Mouse (Mus musculus) G1E (cell line): ENCODE measurements around the gene Prss21. TPM values are rescaled to one million over a fixed set of nuclear protein-coding genes. Genes with fewer than 3 reads are reported as not detected.

Source experiments
- ATAC-seq: 2 replicates; pipeline ENCODE4 v1.8.0; 2016; ENCODE audit warnings: mild to moderate bottlenecking; ENCODE audit not compliant: insufficient number of reproducible peaks, poor library complexity, low FRiP score, severe bottlenecking; ENCODE audit errors: extremely low read depth
- DNase-seq: peaks from one replicate; pipeline ENCODE4 v3.0.0; 2012; ENCODE audit warnings: low spot score
- H3K27me3 ChIP-seq: 2 replicates; pipeline ENCODE4 v1.6.1; 2012; ENCODE audit warnings: mild to moderate bottlenecking, low read length, inconsistent platforms; ENCODE audit not compliant: insufficient read depth
- H3K36me3 ChIP-seq: replicated peaks from 2 replicates; pipeline ENCODE3; 2012; ENCODE audit warnings: mild to moderate bottlenecking, inconsistent platforms
- H3K4me1 ChIP-seq: 2 replicates; pipeline ENCODE4 v1.6.1; 2012; ENCODE audit warnings: low read depth, low read length, inconsistent platforms, mixed read lengths; ENCODE audit not compliant: insufficient read depth
- H3K4me3 ChIP-seq: 2 replicates; pipeline ENCODE4 v1.5.1; 2012; ENCODE audit warnings: low read depth, mild to moderate bottlenecking, inconsistent platforms, low read length, moderate library complexity, mixed read lengths
- H3K9me3 ChIP-seq: replicated peaks from 2 replicates; pipeline ENCODE4 v1.6.1; 2012; ENCODE audit warnings: inconsistent platforms
- CTCF ChIP-seq: IDR thresholded peaks from 2 replicates; pipeline ENCODE4 v1.5.1; 2012; ENCODE audit warnings: low read depth, low read length, inconsistent platforms, mixed read lengths
- GATA1 ChIP-seq: IDR thresholded peaks from 2 replicates; pipeline ENCODE4 v1.6.1; 2012; ENCODE audit warnings: borderline replicate concordance, low read length, inconsistent platforms, mixed read lengths
- GATA2 ChIP-seq: IDR thresholded peaks from 2 replicates; pipeline ENCODE4 v1.6.1; 2012; ENCODE audit warnings: low read depth, low read length, inconsistent platforms, borderline replicate concordance
- POLR2AphosphoS5 ChIP-seq: IDR thresholded peaks from 2 replicates; pipeline ENCODE4 v1.6.1; 2012; ENCODE audit warnings: low read depth, low read length, inconsistent platforms; ENCODE audit not compliant: insufficient replicate concordance
- TAL1 ChIP-seq: conservative IDR thresholded peaks from 2 replicates; pipeline ENCODE4 v1.6.1; 2012; ENCODE audit warnings: low read depth, low read length, inconsistent platforms, mixed read lengths
- polyA plus RNA-seq: library from polyadenylated mRNA; stranded (reverse); fragments of >175 nt; gene quantifications from 2 replicates; pipeline ENCODE4 v1.2.3, GENCODE M21; 2012
- total RNA-seq, 2 experiments: library from RNA; stranded (forward) in 1 of 2; stranded (reverse) in 1 of 2; fragments of 200-1000 nt in 1 of 2; fragments of >200 nt in 1 of 2; fragmentation: Nextera tagmentation in 1 of 2; gene quantifications; 2 replicates each; pipeline ENCODE4 v1.2.3; 2014 to 2017

Prss21 gene
- total and polyA plus RNA-seq, 3 experiments = not detected

DNA sequence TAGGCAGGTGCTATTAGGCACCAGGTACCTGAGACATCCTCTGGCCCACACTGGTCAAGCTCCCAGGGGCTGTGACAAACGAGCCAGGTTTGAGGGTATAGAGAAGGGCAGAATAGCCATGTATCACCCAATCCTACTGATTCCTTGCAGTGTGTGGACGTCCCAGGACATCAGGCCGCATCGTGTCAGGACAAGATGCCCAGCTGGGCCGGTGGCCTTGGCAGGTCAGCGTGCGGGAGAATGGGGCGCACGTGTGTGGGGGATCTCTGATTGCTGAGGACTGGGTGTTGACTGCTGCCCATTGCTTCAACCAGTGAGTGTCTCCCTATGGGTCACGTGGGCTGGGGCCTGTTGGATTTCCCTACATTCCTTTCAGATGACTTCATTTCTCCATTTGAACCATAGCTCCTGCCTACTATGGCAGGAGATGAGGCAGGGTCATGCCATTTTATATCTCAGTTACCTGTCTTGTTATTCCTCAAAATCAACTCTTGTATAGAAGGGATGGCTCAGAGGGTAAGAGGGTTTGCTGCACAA, 13.6 kb upstream of the Prss21 start:
- Histone ChIP-seq H3K4me3 (no peak overlapping the region), H3K9me3 (no peaks in the 10 kb centered on the region), H3K4me1 (peaks cover 7% of the 10 kb centered on the region), H3K27me3 (peaks cover 17% of the 10 kb centered on the region), H3K36me3 (no peaks in the 10 kb centered on the region)
- ATAC-seq (no peak), DNase-seq (no peak)
- TF ChIP-seq CTCF (no peak), TAL1 (no peak), GATA1 (no peak), GATA2 (no peak), POLR2AphosphoS5 (no peak)

DNA sequence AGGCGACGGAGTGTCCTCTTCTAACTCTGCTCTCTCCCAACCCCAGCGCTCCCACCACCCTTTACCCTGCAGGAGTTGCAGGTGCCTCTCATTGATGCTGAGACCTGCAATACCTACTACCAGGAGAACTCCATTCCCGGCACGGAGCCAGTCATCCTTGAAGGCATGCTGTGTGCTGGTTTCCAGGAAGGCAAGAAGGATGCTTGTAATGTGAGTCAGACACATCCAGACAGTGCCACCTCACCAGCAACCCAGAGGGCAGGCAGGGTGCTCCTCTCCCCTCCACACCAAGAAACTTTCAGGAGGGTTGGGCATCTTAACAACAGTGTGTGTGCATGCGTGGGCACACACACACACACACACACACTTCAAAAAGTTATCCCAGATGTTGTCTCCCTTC, 10.7 kb upstream of the Prss21 start:
- no peaks in the 10 kb centered on the region for H3K9me3 ChIP-seq
- peaks cover 7% of the 10 kb centered on the region for H3K4me1 ChIP-seq
- TF ChIP-seq GATA2 = no peak
- ATAC-seq (no peak), DNase-seq (no peak)
- no peaks in the 10 kb centered on the region for H3K36me3 ChIP-seq
- H3K27me3 ChIP-seq = peaks cover 33% of the 10 kb centered on the region
- H3K4me3 ChIP-seq = no peak overlapping the region

GRCm38 (mm10) chr17:23857913-23858312, 9.9 kb upstream of the Prss21 start:
- Histone ChIP-seq H3K4me3 (no peak overlapping the region), H3K36me3 (no peaks in the 10 kb centered on the region), H3K9me3 (no peaks in the 10 kb centered on the region), H3K27me3 (peaks cover 35% of the 10 kb centered on the region), H3K4me1 (peaks cover 7% of the 10 kb centered on the region)
- ATAC-seq = no peak
- TF ChIP-seq GATA1 (no peak), GATA2 (no peak), TAL1 (no peak), CTCF (no peak), POLR2AphosphoS5 (no peak)
- no peak for DNase-seq

DNA sequence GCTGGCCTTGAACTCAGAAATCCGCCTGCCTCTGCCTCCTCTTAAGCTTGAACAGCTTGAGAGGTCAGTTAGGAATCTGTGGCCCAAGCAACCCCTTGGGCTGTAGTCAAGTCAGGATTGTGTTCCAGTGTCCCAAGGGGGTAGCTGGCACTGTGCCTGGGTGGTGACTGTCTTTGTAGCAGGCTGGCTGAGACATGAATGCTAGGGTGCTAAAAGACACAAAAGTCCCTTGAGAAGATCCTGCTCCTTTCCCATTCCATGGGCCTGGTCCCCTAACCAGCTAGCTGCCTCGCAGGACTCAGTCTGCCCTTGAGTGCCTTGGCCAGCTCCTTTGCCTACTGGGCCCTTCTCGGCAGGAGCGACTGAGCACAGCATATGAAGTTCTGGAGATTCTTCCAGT, 4.9 kb upstream of the Prss21 start:
- peaks cover 26% of the 10 kb centered on the region for H3K27me3 ChIP-seq
- ATAC-seq = no peak
- DNase-seq = no peak
- H3K36me3 ChIP-seq = no peaks in the 10 kb centered on the region
- H3K4me1 ChIP-seq = no peaks in the 10 kb centered on the region
- H3K4me3 ChIP-seq = no peak overlapping the region
- 0 out of 2 replicates have a peak, but pooled peaks cover 2% of the 10 kb centered on the region for H3K9me3 ChIP-seq
- no peak for TF ChIP-seq CTCF
- TF ChIP-seq POLR2AphosphoS5 = no peak
- no peak for TF ChIP-seq GATA2
- no peak for TF ChIP-seq TAL1
- TF ChIP-seq GATA1 = no peak

- Histone ChIP-seq H3K27me3 (0 out of 2 replicates have a peak, but pooled peaks cover 2% of the 10 kb centered on the region), H3K4me1 (no peaks in the 10 kb centered on the region), H3K9me3 (0 out of 2 replicates have a peak, but pooled peaks cover 2% of the 10 kb centered on the region), H3K36me3 (no peaks in the 10 kb centered on the region), H3K4me3 (no peak overlapping the region)
- DNase-seq = no peak
- ATAC-seq = no peak
- no peak for TF ChIP-seq GATA2
These were observed 657 bp downstream of the Prss21 start for GRCm38 (mm10) chr17:23868513-23868912.

DNA sequence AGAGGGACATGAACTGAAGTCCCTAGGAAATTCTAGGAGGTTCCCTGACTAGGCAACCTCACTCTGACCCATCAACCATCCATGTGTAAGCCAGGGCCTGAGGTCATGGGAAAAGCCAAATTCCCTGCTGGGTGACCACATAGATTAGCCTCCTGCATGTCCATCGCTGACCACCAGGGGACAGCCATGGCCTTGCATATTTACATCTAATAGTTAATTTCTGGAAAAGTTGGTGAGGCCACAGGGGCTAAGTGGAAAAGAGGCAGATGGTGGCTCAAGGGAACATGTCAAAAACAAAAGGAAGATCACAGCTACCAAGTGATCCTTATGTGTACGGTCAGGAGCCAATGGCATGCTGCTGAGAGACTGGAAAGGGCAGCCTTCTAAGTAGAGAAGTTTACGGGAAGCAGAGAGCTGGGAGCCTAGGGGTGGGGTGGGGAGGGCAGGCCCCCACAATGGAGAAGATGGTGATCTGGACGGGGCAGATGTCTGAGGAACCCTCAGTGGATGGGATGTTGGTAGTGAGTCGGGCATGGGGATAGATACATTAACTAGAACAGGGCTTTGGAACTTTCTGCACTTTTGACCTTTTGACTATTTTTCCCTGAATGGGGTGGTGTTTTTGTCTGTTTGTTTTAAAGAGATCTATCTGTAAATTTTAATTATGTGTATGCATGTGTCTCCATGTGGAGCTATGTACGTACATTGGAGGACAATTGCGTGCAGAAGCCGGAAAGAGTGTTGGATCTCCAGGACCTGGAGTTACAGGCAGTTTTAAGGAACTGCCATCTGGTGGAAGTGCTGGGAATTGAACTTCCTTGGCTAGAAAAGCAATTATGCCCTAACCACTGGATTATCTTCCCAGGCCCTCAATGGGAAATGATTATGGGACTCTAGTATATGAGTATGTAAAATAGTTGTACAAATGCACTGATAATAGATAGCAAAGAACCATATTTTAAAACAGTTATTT, 6.3 kb downstream of the Prss21 start:
- ATAC-seq (no peak), DNase-seq (no peak)
- TF ChIP-seq GATA2 = no peak
- TF ChIP-seq TAL1 = no peak
- TF ChIP-seq GATA1 = no peak
- TF ChIP-seq CTCF = peak; percentile 64
- no peak for TF ChIP-seq POLR2AphosphoS5

DNA sequence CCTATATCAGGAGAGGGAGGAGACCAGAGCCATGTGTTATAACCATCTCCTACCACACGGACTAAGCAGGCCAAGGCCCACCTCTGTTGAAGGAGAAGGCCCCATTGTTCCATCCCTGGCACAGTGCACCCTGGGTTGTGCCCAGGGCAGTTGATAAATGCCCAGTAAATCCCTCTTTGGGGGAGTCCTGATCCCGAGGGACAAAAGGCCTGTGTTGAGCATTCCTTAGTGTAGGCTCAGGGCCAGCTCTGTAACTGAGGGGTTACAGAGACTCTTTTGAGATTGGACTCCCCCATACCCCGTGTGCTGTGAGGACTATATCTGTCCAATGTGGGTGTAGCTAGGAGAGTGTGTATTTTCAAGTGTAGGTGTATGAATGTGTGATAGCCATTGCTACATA, 8.9 kb downstream of the Prss21 start:
- no peaks in the 10 kb centered on the region for H3K27me3 ChIP-seq
- no peaks in the 10 kb centered on the region for H3K4me1 ChIP-seq
- DNase-seq (no peak), ATAC-seq (no peak)
- H3K4me3 ChIP-seq = no peak overlapping the region
- no peaks in the 10 kb centered on the region for H3K36me3 ChIP-seq
- no peaks in the 10 kb centered on the region for H3K9me3 ChIP-seq
- TF ChIP-seq GATA2 (no peak), CTCF (no peak), TAL1 (no peak), GATA1 (no peak), POLR2AphosphoS5 (no peak)

More for the DNA sequence above, 6.3 kb downstream of the Prss21 start:
- no peaks in the 10 kb centered on the region for H3K9me3 ChIP-seq
- H3K4me1 ChIP-seq = no peaks in the 10 kb centered on the region
- H3K36me3 ChIP-seq = no peaks in the 10 kb centered on the region
- 0 out of 2 replicates have a peak, but pooled peaks cover 2% of the 10 kb centered on the region for H3K27me3 ChIP-seq
- H3K4me3 ChIP-seq = no peak overlapping the region
